Mouse (Mus musculus): ENCODE results near the gene Fam234b. TPM values are rescaled to one million over a fixed set of nuclear protein-coding genes. Genes with fewer than 3 reads are reported as not detected.

Fam234b gene
- total RNA-seq, 1 experiment: 7.5 TPM

- no peak for TF ChIP-seq MAFK (IDR thresholded peaks at IDR 0.05; ENCODE audit: insufficient read depth, low read depth, low read length)
- TF ChIP-seq ZC3H11A (IDR thresholded peaks at IDR 0.05; ENCODE audit: borderline replicate concordance, low read depth, low read length): no peak
- no peak for TF ChIP-seq HCFC1 (IDR thresholded peaks at IDR 0.05; ENCODE audit: borderline replicate concordance, insufficient read depth, low read length)
- TF ChIP-seq ZNF384 (IDR thresholded peaks at IDR 0.05; ENCODE audit: low read depth, low read length): no peak
- TF ChIP-seq CHD2 (IDR thresholded peaks at IDR 0.05; ENCODE audit: low read depth, low read length): no peak
- in situ Hi-C loops (cut with MboI; ENCODE audit: low sequenced_read_pairs in 2 of 2, unreplicated experiment in 2 of 2): no loop called here
- no peaks in the 10 kb centered on the region for H3K36me3 ChIP-seq (ENCODE audit: control insufficient read depth, insufficient read depth, low read length, poor library complexity, severe bottlenecking)
- no peak overlapping the region for H3K4me3 ChIP-seq (ENCODE audit: insufficient read depth in 1 of 2, low read depth in 1 of 2, low read length in 2 of 2, poor library complexity in 1 of 2, severe bottlenecking in 1 of 2)
- no peak overlapping the region for H3K27ac ChIP-seq (ENCODE audit: insufficient read depth, low read depth, low read length, poor library complexity, severe bottlenecking)
- no peak overlapping the region for H3K9ac ChIP-seq (ENCODE audit: insufficient read depth, low read depth, low read length, poor library complexity, severe bottlenecking)
- DNase-seq (ENCODE audit: low read depth, low spot score): no peak
- H3K9me3 ChIP-seq (ENCODE audit: control insufficient read depth, insufficient read depth, low read depth, low read length): no peaks in the 10 kb centered on the region
- peaks cover 0 to 2% of the 10 kb centered on the region in 2 experiments; a peak in 1 of 4 replicates for H3K4me1 ChIP-seq (ENCODE audit: control insufficient read depth in 2 of 2, insufficient read depth in 2 of 2, low read length in 2 of 2, poor library complexity in 1 of 2)
Measured at GRCm38 (mm10) chr6:135232443-135233182, 34.8 kb downstream of the Fam234b start.

DNA sequence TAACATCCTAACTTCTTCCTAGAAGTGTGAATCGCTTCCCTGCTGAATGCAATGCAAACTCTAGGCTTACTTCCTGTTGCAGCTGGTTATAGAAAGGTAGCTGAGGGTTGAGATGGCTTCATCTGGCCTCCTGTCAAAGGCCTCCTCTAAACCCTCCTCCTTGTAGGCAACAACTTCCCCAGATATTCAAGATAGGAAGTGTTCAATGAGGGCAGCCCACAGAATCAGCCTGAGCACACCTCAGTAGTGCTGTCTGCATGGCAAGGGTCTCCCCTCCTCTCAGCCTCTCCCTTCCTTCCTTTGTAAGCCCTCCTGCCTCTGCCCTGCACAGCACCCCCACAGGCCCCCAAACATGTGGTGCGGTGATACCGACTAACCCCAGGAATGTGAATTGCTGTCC, 38.0 kb downstream of the Fam234b start:
- no peak for DNase-seq (ENCODE audit: low read depth, low spot score)
- Histone ChIP-seq H3K4me3 (ENCODE audit: insufficient read depth in 1 of 2, low read depth in 1 of 2, low read length in 2 of 2, poor library complexity in 1 of 2, severe bottlenecking in 1 of 2) (no peak overlapping the region), H3K4me1 (ENCODE audit: control insufficient read depth in 2 of 2, insufficient read depth in 2 of 2, low read length in 2 of 2, poor library complexity in 1 of 2) (peaks cover 0 to 2% of the 10 kb centered on the region in 2 experiments; a peak in 1 of 4 replicates), H3K9ac (ENCODE audit: insufficient read depth, low read depth, low read length, poor library complexity, severe bottlenecking) (no peak overlapping the region), H3K9me3 (ENCODE audit: control insufficient read depth, insufficient read depth, low read depth, low read length) (no peaks in the 10 kb centered on the region), H3K36me3 (ENCODE audit: control insufficient read depth, insufficient read depth, low read length, poor library complexity, severe bottlenecking) (no peaks in the 10 kb centered on the region), H3K27ac (ENCODE audit: insufficient read depth, low read depth, low read length, poor library complexity, severe bottlenecking) (no peak overlapping the region)
- in situ Hi-C loops (cut with MboI; ENCODE audit: low sequenced_read_pairs in 2 of 2, unreplicated experiment in 2 of 2): no loop called here
- TF ChIP-seq ZC3H11A (IDR thresholded peaks at IDR 0.05; ENCODE audit: borderline replicate concordance, low read depth, low read length) (no peak), HCFC1 (IDR thresholded peaks at IDR 0.05; ENCODE audit: borderline replicate concordance, insufficient read depth, low read length) (no peak), ZNF384 (IDR thresholded peaks at IDR 0.05; ENCODE audit: low read depth, low read length) (no peak)

- DNase-seq (ENCODE audit: low read depth, low spot score): no peak
- no peaks in the 10 kb centered on the region for H3K9me3 ChIP-seq (ENCODE audit: control insufficient read depth, insufficient read depth, low read depth, low read length)
- H3K4me3 ChIP-seq (ENCODE audit: insufficient read depth in 1 of 2, low read depth in 1 of 2, low read length in 2 of 2, poor library complexity in 1 of 2, severe bottlenecking in 1 of 2): no peak overlapping the region
- H3K4me1 ChIP-seq (ENCODE audit: control insufficient read depth in 2 of 2, insufficient read depth in 2 of 2, low read length in 2 of 2, poor library complexity in 1 of 2): peaks cover 0 to 2% of the 10 kb centered on the region in 2 experiments; a peak in 1 of 4 replicates
- TF ChIP-seq ZC3H11A (IDR thresholded peaks at IDR 0.05; ENCODE audit: borderline replicate concordance, low read depth, low read length) (0 out of 2 replicates have a peak, but pooled peaks have one; percentile 1), CHD2 (IDR thresholded peaks at IDR 0.05; ENCODE audit: low read depth, low read length) (no peak), ZNF384 (IDR thresholded peaks at IDR 0.05; ENCODE audit: low read depth, low read length) (no peak), HCFC1 (IDR thresholded peaks at IDR 0.05; ENCODE audit: borderline replicate concordance, insufficient read depth, low read length) (no peak), MAFK (IDR thresholded peaks at IDR 0.05; ENCODE audit: insufficient read depth, low read depth, low read length) (no peak)
- no peaks in the 10 kb centered on the region for H3K36me3 ChIP-seq (ENCODE audit: control insufficient read depth, insufficient read depth, low read length, poor library complexity, severe bottlenecking)
- H3K9ac ChIP-seq (ENCODE audit: insufficient read depth, low read depth, low read length, poor library complexity, severe bottlenecking): no peak overlapping the region
- no peak overlapping the region for H3K27ac ChIP-seq (ENCODE audit: insufficient read depth, low read depth, low read length, poor library complexity, severe bottlenecking)
- in situ Hi-C loops (cut with MboI; ENCODE audit: low sequenced_read_pairs in 2 of 2, unreplicated experiment in 2 of 2): no loop called here
Measured at GRCm38 (mm10) chr6:135236576-135236975, 38.8 kb downstream of the Fam234b start.

DNA sequence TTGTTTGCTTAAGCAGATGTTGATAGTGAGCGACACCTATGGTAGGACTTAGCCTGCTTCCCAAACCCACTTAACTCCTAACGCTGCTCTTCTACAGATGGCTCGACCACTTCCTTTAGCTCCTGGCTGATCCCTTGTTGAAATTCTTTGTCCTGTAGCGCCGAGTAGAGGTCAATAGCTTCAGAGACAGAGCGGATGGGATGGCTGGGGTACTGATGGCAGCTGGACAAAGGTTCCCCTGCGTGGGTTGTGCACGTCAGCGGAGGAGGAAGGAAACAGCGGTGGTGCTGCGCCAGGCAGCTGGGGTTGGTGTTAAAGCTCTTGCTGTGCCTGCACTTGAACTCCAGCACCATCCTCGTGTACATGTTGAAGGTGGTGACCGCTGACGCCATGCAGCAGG, 39.5 kb downstream of the Fam234b start:
- H3K4me3 ChIP-seq (ENCODE audit: insufficient read depth in 1 of 2, low read depth in 1 of 2, low read length in 2 of 2, poor library complexity in 1 of 2, severe bottlenecking in 1 of 2): no peak overlapping the region
- peaks cover 0 to 2% of the 10 kb centered on the region in 2 experiments; a peak in 1 of 4 replicates for H3K4me1 ChIP-seq (ENCODE audit: control insufficient read depth in 2 of 2, insufficient read depth in 2 of 2, low read length in 2 of 2, poor library complexity in 1 of 2)
- in situ Hi-C loops (cut with MboI; ENCODE audit: low sequenced_read_pairs in 2 of 2, unreplicated experiment in 2 of 2): no loop called here
- no peaks in the 10 kb centered on the region for H3K36me3 ChIP-seq (ENCODE audit: control insufficient read depth, insufficient read depth, low read length, poor library complexity, severe bottlenecking)
- no peak overlapping the region for H3K9ac ChIP-seq (ENCODE audit: insufficient read depth, low read depth, low read length, poor library complexity, severe bottlenecking)
- H3K27ac ChIP-seq (ENCODE audit: insufficient read depth, low read depth, low read length, poor library complexity, severe bottlenecking): no peak overlapping the region
- H3K9me3 ChIP-seq (ENCODE audit: control insufficient read depth, insufficient read depth, low read depth, low read length): no peaks in the 10 kb centered on the region
- TF ChIP-seq ZNF384 (IDR thresholded peaks at IDR 0.05; ENCODE audit: low read depth, low read length) (no peak), MAFK (IDR thresholded peaks at IDR 0.05; ENCODE audit: insufficient read depth, low read depth, low read length) (no peak), ZC3H11A (IDR thresholded peaks at IDR 0.05; ENCODE audit: borderline replicate concordance, low read depth, low read length) (no peak), HCFC1 (IDR thresholded peaks at IDR 0.05; ENCODE audit: borderline replicate concordance, insufficient read depth, low read length) (no peak), CHD2 (IDR thresholded peaks at IDR 0.05; ENCODE audit: low read depth, low read length) (no peak)
- DNase-seq (ENCODE audit: low read depth, low spot score): no peak
